Mouse (Mus musculus) adrenal gland (tissue): ENCODE results near the gene Agrn.

Source experiments
- intact Hi-C: fragments of 180-260 bp; cut with DNase I; formaldehyde crosslinking; loops from one replicate; pipeline ENCODE4 v1.15.1; 2025
- long read RNA-seq, 2 experiments: library from polyadenylated mRNA; unstranded; transcript quantifications; one replicate each; pipeline ENCODE4 v2.0.0; 2020; ENCODE audit warnings: borderline replicate concordance in 1 of 2; ENCODE audit not compliant: insufficient replicate concordance in 1 of 2

The Agrn gene
- long read RNA-seq, experiment 1, partial matches to known transcripts, result 2 of 3 reads
- long read RNA-seq, experiment 1, other reads (novel, unspliced or antisense), result 1 of 3 reads
- long read RNA-seq, experiment 2, partial matches to known transcripts, result 3 of 7 reads
- long read RNA-seq, experiment 2, other reads (novel, unspliced or antisense), result 4 of 7 reads

DNA sequence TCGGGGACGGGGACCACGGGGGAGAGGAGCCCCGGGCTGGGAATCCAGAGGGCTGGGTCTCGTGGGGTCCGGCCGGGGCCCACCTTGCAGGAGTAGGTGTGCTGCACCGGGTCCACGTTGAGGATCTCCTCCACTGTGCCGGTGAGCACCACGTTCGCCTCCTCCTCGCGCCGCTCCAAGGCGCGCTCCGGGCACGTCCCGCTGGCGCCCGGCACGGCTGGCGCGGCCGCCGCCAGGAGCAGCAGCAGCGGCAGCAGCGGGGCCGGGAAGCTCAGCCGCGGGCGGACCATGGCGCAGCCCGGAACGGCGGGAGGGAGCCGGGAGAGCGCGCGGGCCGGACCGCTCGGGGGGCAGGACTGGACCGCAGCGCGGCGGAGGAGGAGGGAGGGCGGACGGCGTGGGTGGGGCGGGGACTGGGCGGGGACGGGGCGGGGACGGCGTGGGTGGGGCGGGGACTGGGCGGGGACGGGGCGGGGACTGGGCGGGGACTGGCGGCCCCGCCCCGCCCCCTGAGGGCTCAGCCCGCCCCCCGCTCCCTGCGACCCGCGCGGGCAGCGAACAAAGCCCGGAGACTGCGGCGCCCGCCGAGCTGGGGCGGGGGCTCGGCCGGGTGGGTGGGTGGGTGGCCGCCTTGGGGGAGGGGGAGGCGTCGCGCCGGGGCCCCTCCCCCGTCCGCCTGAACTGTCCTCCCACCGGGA lies at the start of gene Agrn:
Agrn (minus strand) TSS at position 358 of the 698 bp plus-strand sequence.
- intact Hi-C loops, result no loop called here

DNA sequence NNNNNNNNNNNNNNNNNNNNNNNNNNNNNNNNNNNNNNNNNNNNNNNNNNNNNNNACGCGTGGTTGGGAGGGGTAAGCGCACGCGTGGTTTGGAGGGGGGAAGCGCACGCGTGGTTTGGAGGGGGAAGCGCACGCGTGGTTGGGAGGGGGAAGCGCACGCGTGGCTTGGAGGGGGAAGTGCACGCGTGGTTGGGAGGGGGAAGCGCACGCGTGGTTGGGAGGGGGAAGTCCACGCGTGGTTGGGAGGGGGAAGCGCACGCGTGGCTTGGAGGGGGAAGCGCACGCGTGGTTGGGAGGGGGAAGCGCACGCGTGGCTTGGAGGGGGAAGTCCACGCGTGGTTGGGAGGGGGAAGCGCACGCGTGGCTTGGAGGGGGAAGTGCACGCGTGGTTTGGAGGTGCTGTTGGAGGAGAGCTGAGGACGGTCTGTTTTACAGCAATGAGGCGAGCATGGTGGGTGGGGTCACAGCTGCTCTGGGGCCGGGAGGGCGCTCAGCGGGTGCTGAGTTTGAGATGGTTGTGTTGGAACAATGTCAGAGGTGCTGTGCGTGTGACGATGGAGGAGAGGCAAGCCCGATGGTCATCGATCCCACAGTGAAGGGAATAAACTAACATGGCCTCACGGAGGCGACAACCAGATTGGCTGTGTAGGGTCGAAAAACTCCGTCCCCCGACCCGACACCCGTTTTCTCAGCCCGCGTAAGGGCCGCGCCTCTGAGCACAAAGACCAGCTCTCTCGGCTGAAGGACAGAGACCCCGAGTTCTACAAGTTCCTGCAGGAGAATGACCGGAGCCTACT lies 39.6 kb upstream of the Agrn start:
- intact Hi-C loops, result no loop called here

DNA sequence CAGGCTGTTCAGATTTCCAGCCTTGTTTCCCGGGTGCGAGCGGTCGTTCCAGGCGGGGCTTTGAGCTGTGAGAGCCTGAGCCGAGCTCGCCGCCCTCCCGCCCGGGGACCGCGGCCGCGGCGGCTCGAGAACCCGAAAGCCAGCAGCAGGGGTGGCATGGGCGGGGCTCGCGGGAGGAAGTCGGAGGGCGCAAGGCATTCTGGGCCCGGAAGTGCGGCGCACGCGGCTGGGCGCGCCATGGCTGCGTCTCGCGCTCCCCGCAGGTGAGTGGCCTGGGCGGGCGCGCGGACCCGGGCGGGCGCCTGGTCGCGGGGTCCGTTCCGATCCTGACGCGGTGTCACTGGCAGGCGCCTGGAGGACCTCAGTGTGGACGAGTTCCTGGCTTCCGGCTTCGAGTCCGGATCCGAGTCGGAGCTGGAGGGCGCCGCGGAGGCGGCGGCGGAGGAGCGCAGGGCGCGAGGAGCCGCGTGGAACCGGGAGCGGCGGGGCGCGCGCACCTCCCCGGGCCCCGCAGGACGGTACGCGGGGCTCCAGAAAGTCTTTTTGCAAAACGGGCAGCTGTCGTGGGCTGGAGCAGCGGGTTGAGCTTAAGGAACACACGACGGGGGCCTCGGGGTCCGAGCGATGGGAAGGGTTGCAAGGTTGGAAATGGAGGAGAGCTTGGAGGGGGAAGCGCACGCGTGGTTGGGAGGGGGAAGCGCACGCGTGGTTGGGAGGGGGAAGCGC lies 38.7 kb upstream of the Agrn start, which contains the start of gene Noc2l:
Noc2l (plus strand) TSS at position 203 of the 726 bp plus-strand sequence.
- intact Hi-C loops, result no loop called here

DNA sequence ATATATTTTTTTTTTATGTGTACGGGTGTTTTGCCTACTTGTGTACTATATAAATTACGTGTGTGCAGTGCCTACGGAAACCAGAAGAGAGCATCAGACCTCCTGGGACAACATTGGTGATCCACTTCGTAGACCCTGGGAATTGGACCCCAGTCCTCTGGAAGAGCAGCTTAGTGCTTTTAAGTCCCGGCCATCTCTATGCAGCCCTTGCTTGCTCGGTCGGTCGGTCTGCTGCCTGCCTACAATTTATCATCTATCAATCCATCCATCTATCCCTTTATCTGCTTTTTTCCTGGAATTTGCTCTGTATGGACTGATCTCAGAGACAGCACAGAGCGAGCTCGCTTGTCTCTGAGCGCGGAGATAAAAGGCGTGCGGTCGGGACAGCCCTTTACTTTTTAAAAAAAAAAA lies 38.1 kb upstream of the Agrn start:
- intact Hi-C loops, result no loop called here

DNA sequence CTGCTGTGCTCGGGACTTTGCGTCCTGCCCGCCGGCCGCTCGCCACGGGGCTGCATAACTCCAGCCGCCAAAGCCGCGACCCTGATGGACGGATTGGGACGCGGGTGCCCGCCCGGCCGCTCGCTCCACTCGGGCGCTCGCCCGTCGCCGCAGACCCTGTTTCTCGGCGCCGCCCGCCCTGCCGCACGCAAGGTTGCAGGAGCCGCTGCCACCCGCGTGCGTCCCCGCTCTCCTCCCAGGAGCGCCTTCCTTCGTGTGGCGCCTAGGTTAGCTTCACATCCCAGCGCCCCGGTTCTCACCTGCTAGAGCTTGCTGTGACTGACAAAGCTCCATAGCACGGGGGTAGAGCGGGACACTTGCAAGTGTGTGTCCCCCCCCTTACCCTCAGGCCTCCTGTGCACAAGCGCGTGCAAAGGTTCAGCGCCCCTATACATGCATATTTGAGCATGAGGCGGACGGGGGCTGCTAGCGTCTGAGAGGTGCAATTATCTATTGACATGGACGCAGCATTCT lies 37.5 kb upstream of the Agrn start, which contains the start of gene Plekhn1:
Plekhn1 (minus strand) TSS at position 157 of the 513 bp plus-strand sequence.
- intact Hi-C loops, result no loop called here

DNA sequence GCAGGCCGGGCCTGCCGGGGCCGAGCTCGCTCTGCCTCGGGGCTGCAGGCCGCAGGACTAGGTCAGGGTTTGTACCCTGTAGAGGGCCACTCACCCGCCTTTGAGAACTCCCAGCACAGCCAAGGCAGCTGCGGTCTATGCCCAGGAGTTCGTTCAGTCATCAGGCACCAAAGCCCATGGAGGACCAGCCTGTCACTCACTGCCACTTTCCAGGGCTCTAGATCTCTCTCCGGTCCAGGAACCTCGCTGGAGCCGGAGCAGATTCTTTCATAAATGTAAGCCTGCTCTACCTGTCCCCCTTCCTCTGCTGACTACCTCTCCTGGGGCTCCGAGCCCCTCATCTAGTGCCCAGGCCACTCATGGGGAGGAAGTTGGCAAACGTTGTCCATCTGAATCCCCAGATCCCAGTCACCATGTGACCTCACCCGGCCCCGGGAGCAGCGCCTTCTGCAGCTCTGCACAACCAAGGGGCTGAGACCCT lies 36.8 kb upstream of the Agrn start:
- intact Hi-C loops, result no loop called here

DNA sequence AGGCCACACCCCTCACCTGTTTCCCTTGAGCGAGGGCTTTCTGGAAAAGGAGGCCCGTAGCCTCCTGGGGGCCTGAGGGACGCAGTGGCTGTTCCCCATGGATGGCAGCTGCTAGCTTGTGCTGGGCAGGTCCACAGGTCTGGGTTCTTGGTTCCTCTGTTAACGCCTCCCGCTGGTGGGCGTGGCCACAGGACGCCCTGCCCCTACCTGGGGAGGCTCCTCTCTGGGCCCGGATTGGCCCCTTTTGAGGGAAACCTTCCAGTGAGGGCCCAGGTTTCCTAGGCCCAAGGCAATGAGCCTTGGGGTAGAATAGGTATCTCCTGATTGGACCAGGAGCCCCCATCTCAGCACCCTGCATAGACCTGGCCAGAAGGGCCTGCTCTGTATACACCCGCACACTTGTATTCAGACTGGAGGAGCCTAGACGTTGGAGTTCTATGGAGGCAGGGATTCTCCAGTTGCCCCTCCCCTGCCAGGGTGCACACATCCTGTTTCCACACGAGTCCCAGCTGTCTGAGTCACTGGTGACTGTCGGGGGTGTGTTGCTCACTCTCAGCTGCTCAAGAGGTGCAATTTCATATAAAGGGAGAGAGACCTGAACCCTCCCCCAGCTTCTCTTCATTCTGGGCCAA lies 31.2 kb upstream of the Agrn start:
- intact Hi-C loops, result no loop called here

DNA sequence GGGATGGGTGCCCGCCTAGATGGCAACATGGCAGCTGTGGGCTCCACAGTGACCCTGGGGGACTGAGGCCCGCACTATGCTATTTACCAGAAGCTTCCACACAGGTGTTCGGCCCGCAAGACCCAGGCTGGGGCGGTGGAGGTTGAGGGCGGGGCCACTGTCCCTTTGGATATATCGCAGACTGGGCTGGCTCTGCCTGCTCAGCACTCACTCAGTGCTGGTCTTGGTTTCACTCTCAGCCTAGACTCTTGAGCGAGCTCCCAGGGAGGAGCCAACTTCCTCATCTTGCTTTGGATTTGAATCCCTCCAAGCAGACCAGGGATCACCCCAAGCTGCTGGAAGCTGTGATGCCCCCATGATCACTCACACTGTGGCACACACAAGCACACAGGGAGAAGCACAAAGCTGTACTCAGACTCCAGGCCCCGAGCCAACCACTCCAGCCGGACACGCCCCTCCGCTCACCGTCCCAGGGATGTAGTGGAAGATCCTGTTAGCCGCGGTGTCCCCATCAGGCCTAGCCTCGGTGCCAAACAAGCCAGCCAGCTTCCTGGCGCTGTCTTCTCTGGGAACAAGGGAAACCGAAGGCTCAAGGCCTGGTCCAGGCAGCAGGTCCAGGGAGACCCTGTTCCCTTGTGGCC lies 30.6 kb upstream of the Agrn start:
- intact Hi-C loops, result no loop called here

DNA sequence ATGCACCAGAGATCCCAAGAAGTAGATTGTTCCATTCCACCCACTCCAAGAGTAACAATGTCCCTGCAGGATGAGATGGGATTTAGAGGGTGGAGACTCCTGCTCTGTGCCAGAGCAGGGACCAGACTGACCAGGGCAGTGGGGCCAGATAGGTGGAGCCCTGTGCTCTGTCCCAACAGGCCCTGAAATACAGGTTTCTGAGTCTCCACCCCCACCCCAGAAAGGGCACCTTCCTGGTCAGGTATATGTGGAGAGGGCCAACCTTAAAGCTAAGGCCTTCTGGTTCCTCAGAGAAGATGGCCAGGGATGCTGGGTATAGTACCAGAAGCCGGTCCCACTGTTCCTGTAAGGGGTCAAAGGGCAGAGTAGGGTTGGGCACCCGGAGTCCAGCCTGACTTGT lies 27.0 kb upstream of the Agrn start:
- intact Hi-C loops, result no loop called here

DNA sequence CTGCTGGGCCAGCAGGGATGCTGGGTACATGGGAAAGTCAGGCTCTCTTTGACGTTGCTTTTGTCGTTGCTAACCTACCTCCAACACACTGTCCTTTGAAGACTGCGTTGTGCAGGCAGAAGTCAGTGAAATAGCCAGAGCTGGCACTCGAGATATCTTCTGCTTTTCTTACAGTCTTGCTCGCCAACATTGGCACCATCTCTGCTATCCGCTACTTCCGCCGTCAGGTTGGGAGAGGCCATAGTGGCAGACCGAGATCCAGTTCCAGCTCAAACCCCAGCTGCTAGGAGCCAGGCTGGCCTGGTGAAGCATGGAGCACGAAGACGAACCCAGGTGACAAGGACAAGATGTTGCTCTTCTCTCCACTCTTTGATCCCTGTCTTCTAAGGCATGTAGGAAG lies 22.6 kb upstream of the Agrn start:
- intact Hi-C loops, result no loop called here

DNA sequence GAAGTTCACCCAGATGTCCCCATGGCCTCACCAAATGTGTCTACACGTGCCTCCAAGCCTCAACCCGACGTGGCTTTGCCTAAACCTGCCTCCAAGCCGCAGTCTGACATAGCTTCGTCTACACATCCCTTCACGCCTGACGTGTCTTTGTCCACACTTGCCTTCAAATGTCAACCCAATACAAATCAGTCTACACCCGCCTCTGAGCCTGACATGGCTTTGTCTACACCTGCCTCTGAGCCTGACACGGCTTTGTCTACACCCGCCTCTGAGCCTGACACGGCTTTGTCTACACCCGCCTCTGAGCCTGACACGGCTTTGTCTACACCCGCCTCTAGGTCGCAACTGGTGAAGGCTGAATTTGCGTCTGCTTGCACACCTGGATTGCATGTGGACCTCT lies 20.6 kb upstream of the Agrn start:
- intact Hi-C loops, result no loop called here

DNA sequence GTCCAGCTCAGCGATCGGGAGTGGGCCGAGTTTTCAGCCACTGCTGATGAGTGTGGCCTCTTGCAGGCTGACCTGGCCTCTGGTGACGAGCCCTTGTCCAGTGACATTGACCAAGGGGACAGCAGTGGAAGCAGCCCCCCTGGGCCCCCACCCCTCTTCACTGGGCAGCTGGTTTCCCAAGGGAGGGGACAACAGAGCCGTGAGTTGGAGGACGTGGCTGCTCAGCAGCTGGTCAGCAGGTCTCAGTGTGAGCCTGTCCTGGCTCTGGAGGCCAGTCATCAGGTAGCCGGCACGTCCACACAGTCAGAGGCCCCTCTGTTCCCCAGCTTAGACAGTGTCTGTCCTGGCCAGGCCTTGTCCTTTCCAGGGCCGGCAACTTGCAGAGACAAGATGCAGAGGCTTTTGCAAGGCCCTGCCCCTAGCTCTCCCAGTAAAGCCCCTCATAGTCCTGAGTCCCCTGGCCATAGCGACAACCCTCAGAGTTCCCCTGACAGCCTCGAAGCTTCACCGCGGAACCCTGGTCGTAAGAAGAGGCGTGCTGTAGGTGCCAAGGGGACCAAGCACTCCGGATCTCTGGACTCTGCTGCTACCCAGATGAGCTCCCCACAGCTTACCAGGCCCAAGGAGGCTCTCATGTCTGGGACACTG lies 19.9 kb upstream of the Agrn start:
- intact Hi-C loops, result no loop called here

DNA sequence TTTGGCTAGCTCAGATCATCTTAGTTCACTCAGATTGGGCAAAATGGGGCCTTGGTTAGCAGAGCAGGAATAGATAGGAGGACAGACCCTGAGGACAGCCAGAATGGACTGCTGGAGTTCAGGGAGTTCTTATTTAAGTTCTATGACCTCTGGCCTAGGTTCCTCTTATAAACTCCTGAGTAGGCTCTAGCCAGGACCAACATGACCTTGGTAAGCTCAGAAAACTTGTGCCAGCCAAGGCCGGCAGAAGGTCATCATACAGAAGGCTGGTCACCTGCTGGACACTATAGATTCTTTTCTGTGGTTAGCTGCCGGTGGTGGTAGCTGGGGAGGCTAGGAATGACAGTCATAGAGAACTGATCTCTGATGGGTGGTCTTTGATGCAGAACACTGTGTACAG lies 18.9 kb upstream of the Agrn start:
- intact Hi-C loops, result no loop called here

DNA sequence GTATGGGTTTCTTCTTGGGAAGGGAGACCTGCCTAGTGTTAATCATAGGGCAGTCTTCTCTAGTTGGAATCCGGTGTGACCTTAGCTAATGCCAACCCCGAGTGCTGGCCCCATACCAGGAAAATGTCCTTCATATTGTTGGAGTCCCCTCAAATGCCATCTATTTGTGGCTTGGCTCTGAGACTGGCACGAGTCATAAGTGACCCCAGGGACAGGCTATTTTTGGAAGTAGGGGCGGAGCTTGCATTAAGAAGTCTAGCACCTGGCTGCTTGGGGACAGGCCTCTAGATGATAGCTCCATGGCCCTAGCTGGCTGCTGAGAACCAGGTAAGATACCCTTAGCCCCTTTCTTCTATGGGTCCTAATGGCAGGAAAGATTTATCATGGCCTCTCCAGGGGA lies 18.4 kb upstream of the Agrn start, which contains the start of gene Perm1:
Perm1 (plus strand) TSS at position 220 of the 400 bp plus-strand sequence.
- intact Hi-C loops, result no loop called here

DNA sequence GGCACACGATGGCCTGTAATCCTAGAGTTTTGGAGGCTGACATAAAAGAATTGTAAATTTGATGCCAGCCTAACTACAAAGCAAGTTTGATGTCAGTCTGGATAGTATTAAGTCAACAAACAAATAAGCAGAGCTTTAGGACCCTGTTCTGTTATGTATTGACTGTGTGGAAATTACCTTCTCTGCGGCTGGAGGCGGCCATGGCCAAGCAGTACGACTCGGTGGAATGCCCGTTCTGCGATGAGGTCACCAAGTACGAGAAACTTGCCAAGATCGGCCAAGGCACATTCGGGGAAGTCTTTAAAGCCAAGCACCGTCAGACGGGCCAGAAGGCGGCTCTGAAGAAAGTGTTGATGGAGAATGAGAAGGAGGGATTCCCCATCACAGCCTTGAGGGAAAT lies 15.8 kb upstream of the Agrn start:
- intact Hi-C loops, result no loop called here

DNA sequence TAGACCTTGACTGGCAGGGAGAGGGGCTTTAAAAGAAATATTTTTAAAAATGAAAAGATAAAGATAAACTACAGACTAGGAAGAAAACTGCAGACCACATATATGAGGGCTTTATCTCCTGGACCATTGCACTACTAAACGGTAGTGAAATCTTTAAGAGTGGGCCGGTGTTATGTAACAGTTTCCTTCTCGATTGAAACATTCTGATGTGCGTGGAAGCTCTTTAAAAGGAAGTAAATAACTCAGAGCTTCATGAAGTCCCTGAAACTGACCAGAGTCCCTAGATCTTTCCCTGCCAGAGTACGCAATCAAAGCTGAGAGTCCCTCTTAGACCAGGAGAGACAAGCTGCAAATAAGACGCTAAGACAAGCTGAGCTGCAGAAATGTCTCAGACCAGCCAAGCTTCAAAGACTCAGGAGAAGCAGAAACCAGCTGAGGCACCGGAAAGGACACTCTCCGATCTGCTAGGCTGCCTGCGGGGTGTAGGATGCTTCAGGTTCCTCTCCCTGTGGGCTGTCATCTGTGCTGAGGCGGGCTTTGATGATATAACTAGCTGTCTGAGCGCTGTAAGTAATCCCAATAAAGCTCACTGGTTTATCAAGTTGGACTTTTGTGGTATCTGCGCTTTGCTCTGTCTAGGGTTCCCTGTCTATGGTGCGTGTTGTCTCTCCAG lies 12.8 kb upstream of the Agrn start:
- intact Hi-C loops, result no loop called here

DNA sequence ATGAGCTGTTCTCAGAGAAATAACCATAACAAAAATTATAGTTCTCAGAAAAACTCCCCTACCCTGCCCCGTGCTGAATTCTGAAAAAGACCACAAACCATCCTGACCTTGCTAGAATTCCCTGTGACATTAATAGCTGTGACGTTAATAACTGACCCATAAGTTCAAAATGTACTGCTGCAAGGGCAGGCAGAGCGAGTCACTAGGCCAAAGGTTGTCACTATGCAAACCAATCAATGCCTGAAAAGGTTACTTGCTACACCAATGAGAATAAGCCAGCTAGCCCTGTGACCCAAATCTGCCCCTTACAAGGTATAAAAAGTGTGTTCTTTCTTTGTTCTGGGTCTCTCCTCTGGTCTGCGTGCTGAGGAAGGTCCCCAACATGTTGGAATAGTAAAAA lies 11.6 kb upstream of the Agrn start:
- intact Hi-C loops, result no loop called here

DNA sequence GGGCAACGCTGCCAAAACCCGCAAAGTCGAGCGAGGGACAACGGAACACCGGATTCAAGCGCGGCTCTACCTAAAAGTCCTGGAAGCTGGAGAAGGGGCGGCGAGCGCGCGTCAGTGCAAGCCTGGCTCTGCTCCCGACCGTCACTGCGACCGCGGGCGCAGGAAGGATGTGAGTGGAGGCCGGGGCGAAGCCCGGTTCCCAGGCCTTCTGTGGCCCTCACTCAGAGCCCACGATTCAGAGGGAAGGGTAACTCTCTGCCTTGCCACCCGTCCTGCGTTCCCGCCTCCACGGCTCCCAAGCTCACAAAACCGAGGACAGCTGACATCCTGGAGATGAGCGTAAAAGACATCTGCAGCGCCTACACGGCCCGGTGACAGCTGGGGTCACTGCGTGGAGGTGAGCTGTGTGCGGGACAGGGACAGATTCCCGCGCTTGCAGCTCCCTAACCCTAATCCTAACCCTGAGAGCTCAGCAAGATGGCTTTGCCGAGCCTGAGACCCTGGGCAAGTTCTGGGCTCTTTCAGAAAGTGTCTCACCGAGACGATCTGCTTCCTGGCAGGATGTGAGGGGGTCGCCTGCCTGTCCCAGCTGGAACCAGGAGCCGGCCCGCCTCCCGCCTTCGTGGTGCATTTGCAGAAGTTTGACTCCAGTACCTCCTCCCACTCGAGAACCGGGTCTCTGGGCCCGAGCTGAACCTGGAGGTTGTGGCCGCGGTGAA lies 6.3 kb upstream of the Agrn start:
- intact Hi-C loops, result no loop called here
